Mouse (Mus musculus): ENCODE measurements around the gene Btn1a1.

DNA sequence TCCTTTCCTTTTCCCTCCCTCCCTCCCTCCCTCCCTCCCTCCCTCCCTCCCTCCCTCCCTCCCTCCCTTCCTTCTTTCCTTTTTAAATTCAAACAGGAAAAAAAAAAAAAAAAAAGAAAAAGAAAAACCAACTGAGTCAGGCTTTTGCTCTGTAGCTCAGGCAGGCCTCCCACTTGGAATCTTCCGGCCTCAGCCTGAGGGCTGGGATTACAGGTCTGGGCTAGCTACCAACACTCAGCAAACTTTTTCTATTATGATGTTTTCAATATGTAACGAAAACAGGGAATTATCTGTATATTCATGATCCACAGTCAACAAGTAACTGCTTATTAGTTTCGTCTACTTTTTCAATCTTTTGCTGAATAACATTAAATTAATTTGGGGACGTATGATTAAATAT lies 37.2 kb upstream of the Btn1a1 start:
- no peak for TF ChIP-seq CTCF (IDR thresholded peaks at IDR 0.05)
- no peak for TF ChIP-seq EP300 (IDR thresholded peaks at IDR 0.05)

Measured in lung, postnatal 0 days (tissue).